Mouse (Mus musculus): ENCODE data around the gene Pbxip1.

The Pbxip1 gene

GRCm38 (mm10) chr3:89486111-89486510 lies 49.6 kb downstream of the Pbxip1 start:
- no peak for DNase-seq (ENCODE audit: low spot score)

- no peak for DNase-seq (ENCODE audit: low spot score)
Measured at GRCm38 (mm10) chr3:89486916-89487702, 50.6 kb downstream of the Pbxip1 start.

GRCm38 (mm10) chr3:89490790-89491189 lies 54.3 kb downstream of the Pbxip1 start:
- no peak for DNase-seq (ENCODE audit: low spot score)

GRCm38 (mm10) chr3:89491559-89491958 lies 55.1 kb downstream of the Pbxip1 start:
- DNase-seq (ENCODE audit: low spot score), result no peak

- DNase-seq (ENCODE audit: low spot score), result no peak
Measured at GRCm38 (mm10) chr3:89492701-89493151, 56.2 kb downstream of the Pbxip1 start.

- DNase-seq (ENCODE audit: low spot score), result no peak
Measured at GRCm38 (mm10) chr3:89494630-89495029, 58.1 kb downstream of the Pbxip1 start.

- no peak for DNase-seq (ENCODE audit: low spot score)
Measured at GRCm38 (mm10) chr3:89496366-89496765, 59.9 kb downstream of the Pbxip1 start.

GRCm38 (mm10) chr3:89499696-89500095 lies 63.2 kb downstream of the Pbxip1 start:
- DNase-seq (ENCODE audit: low spot score), result no peak

All from testis, postnatal 14 days (tissue).